Mouse (Mus musculus): ENCODE data around the gene Ndufb2. TPM values are rescaled to one million over a fixed set of nuclear protein-coding genes. Genes with fewer than 3 reads are reported as not detected.

Gene Ndufb2
- total and polyA plus RNA-seq, 2 experiments from 2014 or later: 290 to 589 TPM

- no peak overlapping the region for H3K4me2 ChIP-seq (ENCODE audit: low read depth, low read length, poor library complexity, severe bottlenecking)
- H3K27me3 ChIP-seq (ENCODE audit: insufficient read depth, low read length): no peaks in the 10 kb centered on the region
- WGBS: 45% methylated on average over 6 of the region's 6 CpGs
- ATAC-seq (ENCODE audit: low FRiP score): no peak
- no peaks in the 10 kb centered on the region for H3K9me3 ChIP-seq (ENCODE audit: low read length)
- peak; percentile 32 for DNase-seq (ENCODE audit: low spot score)
- no peak for TF ChIP-seq CTCF (IDR thresholded peaks at IDR 0.05)
- H3K36me3 ChIP-seq (ENCODE audit: insufficient read depth, low read length): no peaks in the 10 kb centered on the region
- H3K4me1 ChIP-seq (ENCODE audit: insufficient read depth, low read length): peaks cover 13% of the 10 kb centered on the region; the same call in 1 of the 2 replicates
- no peak overlapping the region for H3K27ac ChIP-seq (ENCODE audit: low read depth, low read length)
- H3K4me3 ChIP-seq (ENCODE audit: low read depth, low read length): no peak overlapping the region
- no peak overlapping the region for H3K9ac ChIP-seq (replicated peaks; ENCODE audit: low read length, poor library complexity, severe bottlenecking)
Observed at GRCm38 (mm10) chr6:39559276-39559939, 33.0 kb upstream of the Ndufb2 start.

- Histone ChIP-seq H3K27me3 (ENCODE audit: insufficient read depth, low read length) (no peaks in the 10 kb centered on the region), H3K9me3 (ENCODE audit: low read length) (no peaks in the 10 kb centered on the region), H3K4me1 (ENCODE audit: insufficient read depth, low read length) (peaks cover 3% of the 10 kb centered on the region; the same call in 1 of the 2 replicates), H3K4me2 (ENCODE audit: low read depth, low read length, poor library complexity, severe bottlenecking) (peak overlapping the region; percentile 43), H3K36me3 (ENCODE audit: insufficient read depth, low read length) (no peaks in the 10 kb centered on the region), H3K27ac (ENCODE audit: low read depth, low read length) (no peak overlapping the region), H3K4me3 (ENCODE audit: low read depth, low read length) (no peak overlapping the region), H3K9ac (replicated peaks; ENCODE audit: low read length, poor library complexity, severe bottlenecking) (no peak overlapping the region)
- TF ChIP-seq CTCF (IDR thresholded peaks at IDR 0.05): peak; percentile 96
- 21% methylated on average over 23 of the region's 23 CpGs for WGBS
- peak; percentile 92 for DNase-seq (ENCODE audit: low spot score)
- peak; percentile 59 for ATAC-seq (ENCODE audit: low FRiP score)
Observed at GRCm38 (mm10) chr6:39562166-39563015, 30.0 kb upstream of the Ndufb2 start.

GRCm38 (mm10) chr6:39567528-39567927 lies 24.8 kb upstream of the Ndufb2 start:
- ATAC-seq (ENCODE audit: low FRiP score): no peak
- H3K9me3 ChIP-seq (ENCODE audit: low read length): no peaks in the 10 kb centered on the region
- H3K27me3 ChIP-seq (ENCODE audit: insufficient read depth, low read length): no peaks in the 10 kb centered on the region
- no peak overlapping the region for H3K4me3 ChIP-seq (ENCODE audit: low read depth, low read length)
- H3K4me1 ChIP-seq (ENCODE audit: insufficient read depth, low read length): no peaks in the 10 kb centered on the region
- TF ChIP-seq CTCF (IDR thresholded peaks at IDR 0.05): peak; percentile 82
- peak; percentile 69 for DNase-seq (ENCODE audit: low spot score)
- H3K36me3 ChIP-seq (ENCODE audit: insufficient read depth, low read length): no peaks in the 10 kb centered on the region
- H3K9ac ChIP-seq (replicated peaks; ENCODE audit: low read length, poor library complexity, severe bottlenecking): no peak overlapping the region
- H3K4me2 ChIP-seq (ENCODE audit: low read depth, low read length, poor library complexity, severe bottlenecking): no peak overlapping the region
- 17% methylated on average over 5 of the region's 5 CpGs for WGBS
- H3K27ac ChIP-seq (ENCODE audit: low read depth, low read length): no peak overlapping the region

- no peaks in the 10 kb centered on the region for H3K27me3 ChIP-seq (ENCODE audit: insufficient read depth, low read length)
- H3K4me2 ChIP-seq (ENCODE audit: low read depth, low read length, poor library complexity, severe bottlenecking): no peak overlapping the region
- ATAC-seq (ENCODE audit: low FRiP score): no peak
- peaks cover 10% of the 10 kb centered on the region for H3K4me1 ChIP-seq (ENCODE audit: insufficient read depth, low read length)
- no peak for TF ChIP-seq CTCF (IDR thresholded peaks at IDR 0.05)
- H3K36me3 ChIP-seq (ENCODE audit: insufficient read depth, low read length): no peaks in the 10 kb centered on the region
- WGBS: 83% methylated on average over 3 of the region's 3 CpGs
- DNase-seq (ENCODE audit: low spot score): no peak
- no peak overlapping the region for H3K27ac ChIP-seq (ENCODE audit: low read depth, low read length)
- no peaks in the 10 kb centered on the region for H3K9me3 ChIP-seq (ENCODE audit: low read length)
- H3K4me3 ChIP-seq (ENCODE audit: low read depth, low read length): no peak overlapping the region
- no peak overlapping the region for H3K9ac ChIP-seq (replicated peaks; ENCODE audit: low read length, poor library complexity, severe bottlenecking)
Observed at GRCm38 (mm10) chr6:39570426-39570825, 21.9 kb upstream of the Ndufb2 start.

GRCm38 (mm10) chr6:39573791-39574554 lies 18.4 kb upstream of the Ndufb2 start, which contains the start of gene Adck2:
TSS of gene Adck2 (plus strand) at chr6:39573873.
- peak; percentile 62 for TF ChIP-seq CTCF (IDR thresholded peaks at IDR 0.05)
- H3K4me2 ChIP-seq (ENCODE audit: low read depth, low read length, poor library complexity, severe bottlenecking): peak within 1 kb of the TSS; percentile 92
- peak; percentile 91 for DNase-seq (ENCODE audit: low spot score)
- no peaks in the 10 kb centered on the region for H3K9me3 ChIP-seq (ENCODE audit: low read length)
- peak within 1 kb of the TSS; percentile 95 for H3K27ac ChIP-seq (ENCODE audit: low read depth, low read length)
- under 1% methylated on average over 48 of the region's 49 CpGs for WGBS
- H3K27me3 ChIP-seq (ENCODE audit: insufficient read depth, low read length): no peaks in the 10 kb centered on the region
- peak; percentile 92 for ATAC-seq (ENCODE audit: low FRiP score)
- H3K4me3 ChIP-seq (ENCODE audit: low read depth, low read length): peak within 1 kb of the TSS; percentile 80
- H3K36me3 ChIP-seq (ENCODE audit: insufficient read depth, low read length): peaks cover 11% of the 10 kb centered on the region; the same call in 1 of the 2 replicates
- peak within 1 kb of the TSS; percentile 96 for H3K9ac ChIP-seq (replicated peaks; ENCODE audit: low read length, poor library complexity, severe bottlenecking)
- peaks cover 10% of the 10 kb centered on the region for H3K4me1 ChIP-seq (ENCODE audit: insufficient read depth, low read length)
